Mouse (Mus musculus) testis, postnatal 10 days (tissue): ENCODE data around the gene C8g.

Source experiments
- DNase-seq: peaks from one replicate; pipeline ENCODE4 v3.0.0; 2021; ENCODE audit warnings: low spot score

Gene C8g

GRCm38 (mm10) chr2:25500071-25500575, 1.4 kb downstream of the C8g start:
- no peak for DNase-seq

GRCm38 (mm10) chr2:25498622-25499478, 2.7 kb downstream of the C8g start:
- no peak for DNase-seq

GRCm38 (mm10) chr2:25497846-25498575, 3.5 kb downstream of the C8g start:
- no peak for DNase-seq

GRCm38 (mm10) chr2:25496462-25496861, 5.1 kb downstream of the C8g start:
- DNase-seq: no peak

GRCm38 (mm10) chr2:25493476-25493961, 8.0 kb downstream of the C8g start, which contains the start of gene Lcn12:
Gene Lcn12 (minus strand): TSS chr2:25493911.
- DNase-seq: peak; percentile 51

- no peak for DNase-seq
Measured at GRCm38 (mm10) chr2:25492988-25493387, 8.5 kb downstream of the C8g start.

- no peak for DNase-seq
Measured at GRCm38 (mm10) chr2:25488671-25489068, 12.8 kb downstream of the C8g start.

- no peak for DNase-seq
Measured at GRCm38 (mm10) chr2:25487965-25488670, 13.4 kb downstream of the C8g start.

GRCm38 (mm10) chr2:25484901-25485647, 16.4 kb downstream of the C8g start:
- no peak for DNase-seq

- DNase-seq: no peak
Measured at GRCm38 (mm10) chr2:25482969-25483368, 18.6 kb downstream of the C8g start.

GRCm38 (mm10) chr2:25480541-25480940, 21.0 kb downstream of the C8g start:
- no peak for DNase-seq

GRCm38 (mm10) chr2:25479551-25480311, 21.8 kb downstream of the C8g start:
- no peak for DNase-seq

- peak; percentile 71 for DNase-seq
Measured at GRCm38 (mm10) chr2:25477967-25478675, 23.4 kb downstream of the C8g start.

GRCm38 (mm10) chr2:25477541-25477940, 24.0 kb downstream of the C8g start:
- DNase-seq: no peak

GRCm38 (mm10) chr2:25472550-25472949, 29.0 kb downstream of the C8g start:
- no peak for DNase-seq

- DNase-seq: no peak
Measured at GRCm38 (mm10) chr2:25469969-25470368, 31.6 kb downstream of the C8g start, which contains the start of gene Ptgds. Gene Ptgds (minus strand): TSS chr2:25470046.

- DNase-seq: peak; percentile 70
Measured at GRCm38 (mm10) chr2:25468962-25469915, 32.3 kb downstream of the C8g start.

- DNase-seq: peak; percentile 63
Measured at GRCm38 (mm10) chr2:25467606-25468303, 33.8 kb downstream of the C8g start.
